Mouse (Mus musculus): ENCODE results near the gene Col4a1.

DNA sequence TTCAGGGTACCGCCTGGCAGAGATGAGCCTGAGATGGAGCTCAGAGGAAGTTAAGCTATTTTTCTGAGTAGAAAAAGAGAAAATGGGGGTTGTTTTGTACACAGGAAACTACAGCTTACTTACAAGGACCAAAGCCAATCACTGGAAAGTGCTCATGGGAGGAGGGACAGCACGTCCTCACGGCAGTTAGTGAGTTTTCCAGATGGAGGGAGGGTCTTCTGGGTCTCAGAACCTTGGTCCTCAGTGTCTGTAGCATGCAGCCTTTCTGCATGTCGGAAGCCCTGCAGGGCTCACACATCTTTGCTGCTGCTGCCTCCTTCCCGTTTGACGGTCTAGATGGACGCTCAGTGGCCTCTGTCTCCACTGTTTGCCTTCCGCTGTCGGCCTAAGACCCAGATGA, 25.9 kb upstream of the Col4a1 start:
- no peak for TF ChIP-seq GATA1 (IDR thresholded peaks at IDR 0.05; ENCODE audit: low read length)
- TF ChIP-seq TAL1 (IDR thresholded peaks at IDR 0.05; ENCODE audit: low read length) = no peak

Data from erythroblast, embryonic 14.5 days (primary cell).